Mouse (Mus musculus): ENCODE measurements at regions not wholly inside any gene's neighbourhood (a gene's known extent, or its start where the extent isn't known, plus 50 kb on each side); places are given as distances from the start of the nearest gene placed in this dataset.
"Not testable (repeated sequence)": the region's sequence is repeated elsewhere in the genome, so short reads cannot be mapped to it uniquely, and the experiment has no call there.

- not testable (repeated sequence) for TF ChIP-seq E2F4 (IDR thresholded peaks at IDR 0.05; ENCODE audit: insufficient read depth); MYOG (IDR thresholded peaks at IDR 0.05; ENCODE audit: control insufficient read depth in 1 of 3, insufficient read depth in 1 of 3, insufficient read length in 2 of 3, low read depth in 2 of 3); SRF (IDR thresholded peaks at IDR 0.05; ENCODE audit: control insufficient read depth, insufficient read length, low read depth); POLR2A (IDR thresholded peaks at IDR 0.05; ENCODE audit: insufficient read length, low read depth); REST (IDR thresholded peaks at IDR 0.05; ENCODE audit: insufficient read depth, insufficient read length); TCF12 (IDR thresholded peaks at IDR 0.05; ENCODE audit: insufficient read depth, poor library complexity, severe bottlenecking); POLR2AphosphoS2 (IDR thresholded peaks at IDR 0.05; ENCODE audit: insufficient read length, low read depth); USF1 (IDR thresholded peaks at IDR 0.05; ENCODE audit: low read depth)
Observed at GRCm38 (mm10) chr16:29765801-29766200, 186.7 kb downstream of the Opa1 start.
